Mouse (Mus musculus): ENCODE measurements around the gene Mpc1.

GRCm38 (mm10) chr17:8242186-8242585 is 40.5 kb upstream of the Mpc1 start:
- no peak for TF ChIP-seq POLR2A (IDR thresholded peaks at IDR 0.05; ENCODE audit: borderline replicate concordance, extremely low read depth, insufficient read depth, insufficient read length, poor library complexity, severe bottlenecking)
- no peak for TF ChIP-seq CTCF (IDR thresholded peaks at IDR 0.05; ENCODE audit: borderline replicate concordance, extremely low read depth, insufficient read depth, insufficient read length)
